Mouse (Mus musculus): Measurements from ENCODE around the gene Gnaq. TPM values are rescaled to one million over a fixed set of nuclear protein-coding genes. Genes with fewer than 3 reads are reported as not detected.
"Not testable (repeated sequence)": the region's sequence is repeated elsewhere in the genome, so short reads cannot be mapped to it uniquely, and the experiment has no call there.

Gnaq gene
- polyA plus RNA-seq, 1 experiment from 2014 or later = 34.0 TPM

GRCm38 (mm10) chr19:16147446-16147845 is 14.8 kb downstream of the Gnaq start:
- peak; percentile 43; the same call in 1 of the 2 replicates for ATAC-seq (ENCODE audit: insufficient number of reproducible peaks, low FRiP score, low TSS enrichment, low read depth)
- Histone ChIP-seq H3K27me3 (no peaks in the 10 kb centered on the region), H3K9ac (no peak overlapping the region), H3K9me3 (replicated peaks) (no peaks in the 10 kb centered on the region), H3K27ac (replicated peaks) (peak overlapping the region; percentile 55; the same call in 1 of the 2 replicates), H3K4me3 (replicated peaks) (no peak overlapping the region), H3K4me2 (replicated peaks) (no peak overlapping the region), H3K4me1 (peaks cover 23% of the 10 kb centered on the region; the same call in 1 of the 2 replicates), H3K36me3 (no peaks in the 10 kb centered on the region)
- 47% methylated on average over 6 of the region's 6 CpGs for WGBS

- no peak for ATAC-seq (ENCODE audit: insufficient number of reproducible peaks, low FRiP score, low TSS enrichment, low read depth)
- Histone ChIP-seq H3K27me3 (no peaks in the 10 kb centered on the region), H3K36me3 (no peaks in the 10 kb centered on the region), H3K9ac (no peak overlapping the region), H3K4me1 (peaks cover 19% of the 10 kb centered on the region; the same call in 1 of the 2 replicates), H3K4me2 (replicated peaks) (no peak overlapping the region), H3K4me3 (replicated peaks) (no peak overlapping the region), H3K9me3 (replicated peaks) (no peaks in the 10 kb centered on the region), H3K27ac (replicated peaks) (no peak overlapping the region)
- 95% methylated on average over 1 of the region's 1 CpGs for WGBS
These were observed 16.5 kb downstream of the Gnaq start for GRCm38 (mm10) chr19:16149094-16149493.

- WGBS = 70% methylated on average over 7 of the region's 7 CpGs
- no peak overlapping the region for H3K4me3 ChIP-seq (replicated peaks)
- no peak for ATAC-seq (ENCODE audit: insufficient number of reproducible peaks, low FRiP score, low TSS enrichment, low read depth)
- peaks cover 19% of the 10 kb centered on the region; the same call in 1 of the 2 replicates for H3K4me1 ChIP-seq
- no peaks in the 10 kb centered on the region for H3K27me3 ChIP-seq
- no peak overlapping the region for H3K27ac ChIP-seq (replicated peaks)
- no peaks in the 10 kb centered on the region for H3K9me3 ChIP-seq (replicated peaks)
- no peaks in the 10 kb centered on the region for H3K36me3 ChIP-seq
- H3K9ac ChIP-seq = no peak overlapping the region
- no peak overlapping the region for H3K4me2 ChIP-seq (replicated peaks)
These were observed 17.7 kb downstream of the Gnaq start for GRCm38 (mm10) chr19:16150328-16150727.

GRCm38 (mm10) chr19:16153851-16154250 is 21.2 kb downstream of the Gnaq start:
- Histone ChIP-seq H3K27ac (replicated peaks) (no peak overlapping the region), H3K9me3 (replicated peaks) (no peaks in the 10 kb centered on the region), H3K4me3 (replicated peaks) (no peak overlapping the region), H3K36me3 (no peaks in the 10 kb centered on the region), H3K4me2 (replicated peaks) (no peak overlapping the region), H3K27me3 (no peaks in the 10 kb centered on the region), H3K9ac (no peak overlapping the region), H3K4me1 (peaks cover 3% of the 10 kb centered on the region; the same call in 1 of the 2 replicates)
- WGBS = 89% methylated on average over 3 of the region's 3 CpGs
- ATAC-seq (ENCODE audit: insufficient number of reproducible peaks, low FRiP score, low TSS enrichment, low read depth) = no peak

GRCm38 (mm10) chr19:16154480-16154879 is 21.8 kb downstream of the Gnaq start:
- Histone ChIP-seq H3K9me3 (replicated peaks) (no peaks in the 10 kb centered on the region), H3K27ac (replicated peaks) (no peak overlapping the region), H3K27me3 (no peaks in the 10 kb centered on the region), H3K9ac (no peak overlapping the region), H3K36me3 (no peaks in the 10 kb centered on the region), H3K4me1 (peaks cover 3% of the 10 kb centered on the region; the same call in 1 of the 2 replicates), H3K4me2 (replicated peaks) (no peak overlapping the region), H3K4me3 (replicated peaks) (no peak overlapping the region)
- no peak for ATAC-seq (ENCODE audit: insufficient number of reproducible peaks, low FRiP score, low TSS enrichment, low read depth)

GRCm38 (mm10) chr19:16157120-16157519 is 24.5 kb downstream of the Gnaq start:
- H3K4me2 ChIP-seq (replicated peaks) = no peak overlapping the region
- WGBS = 92% methylated on average over 7 of the region's 7 CpGs
- no peak overlapping the region for H3K4me3 ChIP-seq (replicated peaks)

GRCm38 (mm10) chr19:16160759-16161158 is 28.1 kb downstream of the Gnaq start:
- Histone ChIP-seq H3K36me3 (no peaks in the 10 kb centered on the region), H3K27ac (replicated peaks) (no peak overlapping the region), H3K4me2 (replicated peaks) (no peak overlapping the region), H3K27me3 (no peaks in the 10 kb centered on the region), H3K9me3 (replicated peaks) (no peaks in the 10 kb centered on the region), H3K4me3 (replicated peaks) (no peak overlapping the region), H3K9ac (no peak overlapping the region), H3K4me1 (0 out of 2 replicates have a peak, but pooled peaks cover 7% of the 10 kb centered on the region)
- no peak for ATAC-seq (ENCODE audit: insufficient number of reproducible peaks, low FRiP score, low TSS enrichment, low read depth)
- 73% methylated on average over 2 of the region's 2 CpGs for WGBS

More at GRCm38 (mm10) chr19:16157120-16157519, 24.5 kb downstream of the Gnaq start:
- H3K9me3 ChIP-seq (replicated peaks) = no peaks in the 10 kb centered on the region
- no peak overlapping the region for H3K9ac ChIP-seq
- 0 out of 2 replicates have a peak, but pooled peaks cover 7% of the 10 kb centered on the region for H3K4me1 ChIP-seq
- H3K27ac ChIP-seq (replicated peaks) = no peak overlapping the region
- H3K36me3 ChIP-seq = no peaks in the 10 kb centered on the region
- ATAC-seq (ENCODE audit: insufficient number of reproducible peaks, low FRiP score, low TSS enrichment, low read depth) = no peak
- H3K27me3 ChIP-seq = no peaks in the 10 kb centered on the region

GRCm38 (mm10) chr19:16161222-16161621 is 28.6 kb downstream of the Gnaq start:
- Histone ChIP-seq H3K27ac (replicated peaks) (no peak overlapping the region), H3K4me1 (0 out of 2 replicates have a peak, but pooled peaks cover 7% of the 10 kb centered on the region), H3K4me3 (replicated peaks) (no peak overlapping the region), H3K9me3 (replicated peaks) (no peaks in the 10 kb centered on the region), H3K9ac (no peak overlapping the region), H3K4me2 (replicated peaks) (no peak overlapping the region), H3K36me3 (no peaks in the 10 kb centered on the region), H3K27me3 (no peaks in the 10 kb centered on the region)
- no peak for ATAC-seq (ENCODE audit: insufficient number of reproducible peaks, low FRiP score, low TSS enrichment, low read depth)
- WGBS = 66% methylated on average over 2 of the region's 2 CpGs

GRCm38 (mm10) chr19:16164396-16164795 is 31.8 kb downstream of the Gnaq start:
- WGBS = 87% methylated on average over 13 of the region's 13 CpGs
- ATAC-seq (ENCODE audit: insufficient number of reproducible peaks, low FRiP score, low TSS enrichment, low read depth); H3K9ac ChIP-seq; H3K27me3 ChIP-seq; H3K4me2 ChIP-seq (replicated peaks); H3K27ac ChIP-seq (replicated peaks); H3K4me3 ChIP-seq (replicated peaks); H3K9me3 ChIP-seq (replicated peaks); H3K36me3 ChIP-seq: not testable (repeated sequence)
- H3K4me1 ChIP-seq = peaks cover 29% of the 10 kb centered on the region

- Histone ChIP-seq H3K9ac (no peak overlapping the region), H3K9me3 (replicated peaks) (no peaks in the 10 kb centered on the region), H3K27me3 (no peaks in the 10 kb centered on the region), H3K4me3 (replicated peaks) (no peak overlapping the region), H3K36me3 (no peaks in the 10 kb centered on the region), H3K4me2 (replicated peaks) (no peak overlapping the region), H3K4me1 (peaks cover 31% of the 10 kb centered on the region), H3K27ac (replicated peaks) (peak overlapping the region; percentile 49)
- no peak for ATAC-seq (ENCODE audit: insufficient number of reproducible peaks, low FRiP score, low TSS enrichment, low read depth)
- WGBS = 45% methylated on average over 4 of the region's 4 CpGs
These were observed 34.6 kb downstream of the Gnaq start for GRCm38 (mm10) chr19:16167185-16167584.

GRCm38 (mm10) chr19:16168192-16168591 is 35.6 kb downstream of the Gnaq start:
- Histone ChIP-seq H3K4me2 (replicated peaks) (no peak overlapping the region), H3K36me3 (no peaks in the 10 kb centered on the region), H3K9me3 (replicated peaks) (no peaks in the 10 kb centered on the region), H3K4me1 (peaks cover 31% of the 10 kb centered on the region), H3K4me3 (replicated peaks) (no peak overlapping the region), H3K9ac (no peak overlapping the region), H3K27me3 (no peaks in the 10 kb centered on the region), H3K27ac (replicated peaks) (peak overlapping the region; percentile 13)
- WGBS = 24% methylated on average over 4 of the region's 4 CpGs
- no peak for ATAC-seq (ENCODE audit: insufficient number of reproducible peaks, low FRiP score, low TSS enrichment, low read depth)

GRCm38 (mm10) chr19:16168653-16169198 is 36.1 kb downstream of the Gnaq start:
- Histone ChIP-seq H3K9ac (no peak overlapping the region), H3K9me3 (replicated peaks) (no peaks in the 10 kb centered on the region), H3K27me3 (no peaks in the 10 kb centered on the region), H3K4me3 (replicated peaks) (no peak overlapping the region), H3K4me1 (peaks cover 34% of the 10 kb centered on the region), H3K27ac (replicated peaks) (peak overlapping the region; percentile 13; the same call in 1 of the 2 replicates), H3K4me2 (replicated peaks) (no peak overlapping the region), H3K36me3 (no peaks in the 10 kb centered on the region)
- 29% methylated on average over 4 of the region's 4 CpGs for WGBS
- no peak for ATAC-seq (ENCODE audit: insufficient number of reproducible peaks, low FRiP score, low TSS enrichment, low read depth)
